Mouse (Mus musculus) adrenal gland, adult 10 weeks (tissue): ENCODE results near the gene Fxn. TPM values are rescaled to one million over a fixed set of nuclear protein-coding genes. Genes with fewer than 3 reads are reported as not detected.

Experiments used
- polyA plus RNA-seq: library from polyadenylated mRNA; stranded (reverse); fragments of 350-450 nt; fragmentation: Illumina TruSeq; extraction: RNeasy Lipid Tissue Mini Kit (QIAGEN cat#74804); gene quantifications from one replicate; pipeline ENCODE4 v1.2.3, GENCODE M21; 2014; ENCODE audit warnings: low read depth, low replicate concordance

The Fxn gene
- 0.87 TPM for polyA plus RNA-seq

DNA sequence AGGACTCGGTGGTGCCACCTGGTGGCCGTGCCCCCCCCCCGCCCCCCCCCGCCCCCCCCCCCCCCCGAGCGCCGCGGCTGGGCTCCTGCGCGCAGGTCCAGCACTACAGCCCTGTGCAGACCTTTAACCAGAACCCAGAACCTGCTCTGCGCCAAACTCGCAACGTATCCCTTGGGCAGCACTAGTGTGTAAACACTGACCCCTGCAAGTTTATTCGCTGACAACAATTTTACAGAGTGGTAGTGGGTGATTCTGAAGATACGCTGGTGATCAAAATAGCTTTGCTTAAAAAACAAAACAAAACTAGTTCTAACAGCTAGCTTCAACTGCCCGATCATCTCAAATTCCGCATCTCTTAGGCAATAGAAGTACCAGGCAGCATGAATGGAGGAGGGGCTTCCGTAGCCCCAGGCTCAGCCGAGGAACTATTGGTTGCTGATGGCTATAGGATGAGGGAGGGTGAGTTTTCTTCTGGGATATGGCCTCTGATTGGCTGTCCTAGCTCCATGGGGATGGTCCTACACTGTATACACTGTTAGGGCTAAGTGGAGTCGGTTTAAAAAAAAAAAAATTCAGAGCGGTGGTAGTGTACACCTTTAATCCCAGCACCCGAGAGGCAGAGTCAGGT lies at the start of gene Fxn:
TSS of gene Fxn (minus strand) at position 5 of the 628 bp plus-strand sequence.

DNA sequence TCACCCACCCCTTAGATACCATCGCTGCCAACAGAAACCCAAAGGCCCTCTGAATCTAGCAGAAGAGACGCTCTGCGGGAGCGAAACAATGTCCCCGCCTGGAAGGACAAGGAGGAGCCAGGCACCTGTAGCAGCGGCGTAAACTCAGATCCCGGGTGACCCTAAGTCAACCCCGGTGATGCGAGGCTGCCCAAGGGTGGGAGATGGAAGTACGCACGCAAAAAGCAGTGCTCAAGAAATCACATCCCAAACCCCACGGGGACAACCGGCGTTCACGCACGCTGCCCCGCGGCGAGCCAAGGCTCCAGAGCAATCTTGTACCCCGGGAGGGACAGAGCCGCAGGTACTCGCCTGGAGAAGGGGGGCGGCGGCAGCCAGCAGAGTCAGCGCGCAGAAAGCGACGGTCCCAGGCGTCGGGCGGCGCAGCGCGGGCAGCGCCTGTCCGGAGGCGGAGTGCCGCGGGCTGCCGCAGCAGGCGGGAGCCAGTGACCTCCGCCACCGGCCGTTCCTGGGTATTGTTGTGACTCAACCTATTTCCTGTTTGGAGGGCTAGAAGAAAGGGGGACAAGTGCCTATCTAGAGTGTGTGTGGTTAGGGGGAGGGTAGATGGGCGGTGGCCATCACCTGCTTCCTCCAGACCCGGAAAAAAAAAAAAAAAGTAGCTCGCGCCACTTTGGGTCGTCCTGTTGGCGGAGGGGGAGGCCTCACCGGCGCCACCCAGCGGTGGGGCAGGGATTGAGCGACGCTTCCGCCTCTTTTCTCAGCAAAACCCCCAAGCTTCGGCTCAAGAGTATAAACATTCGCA lies 55.7 kb downstream of the Fxn start, which contains the start of gene Tjp2:
TSS of gene Tjp2 (minus strand) at position 531 of the 805 bp plus-strand sequence.

Other genes starting within 250 kb of the Fxn start
- gene Fam189a2, start 249.6 kb downstream of the Fxn start, polyA plus RNA-seq = 1.3 TPM
- gene Tjp2, start 55.6 kb downstream of the Fxn start, polyA plus RNA-seq = 5.2 TPM
- gene Fam122a, start 196.8 kb upstream of the Fxn start, polyA plus RNA-seq = 5.0 TPM